Mouse (Mus musculus) thymus, adult 2 months (tissue): ENCODE data around the gene Palm2.

Source experiments
- CTCF ChIP-seq: fragments of 200-500 bp; IDR thresholded peaks from 2 replicates; pipeline ENCODE4 v1.5.1; 2012; ENCODE audit warnings: mild to moderate bottlenecking, control low read depth, low read length, moderate library complexity, borderline replicate concordance; ENCODE audit not compliant: control insufficient read depth, poor library complexity, insufficient read depth; ENCODE audit errors: extremely low read depth
- POLR2A ChIP-seq: fragments of 200-500 bp; IDR thresholded peaks from 2 replicates; pipeline ENCODE4 v1.6.1; 2012; ENCODE audit warnings: mild to moderate bottlenecking, low read length, control low read depth, moderate library complexity; ENCODE audit not compliant: control insufficient read depth, poor library complexity, insufficient read depth; ENCODE audit errors: extremely low read depth

DNA sequence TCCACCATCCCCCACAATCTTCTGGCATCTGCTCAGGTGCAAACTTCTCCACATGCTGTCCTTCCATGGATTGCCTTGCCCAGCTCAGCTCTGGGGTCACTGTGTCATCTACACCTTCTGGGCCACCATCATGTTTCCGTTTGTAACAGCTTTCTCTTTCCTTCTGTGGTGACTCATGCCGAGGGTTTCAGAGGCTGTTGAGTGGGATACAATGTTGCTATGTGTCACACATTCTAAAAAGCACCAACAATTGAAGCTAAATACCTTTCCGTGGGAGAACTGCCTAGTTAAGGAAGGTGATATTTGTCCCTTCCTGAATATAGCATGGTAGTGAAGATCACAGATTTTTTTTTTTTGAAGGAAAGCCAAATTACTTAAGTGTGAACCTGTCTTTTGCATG is 52.3 kb downstream of the Palm2 start:
- no peak for TF ChIP-seq POLR2A
- TF ChIP-seq CTCF = no peak
